Mouse (Mus musculus) neural tube, embryonic 15.5 days (tissue): ENCODE measurements around the gene Phyhd1. TPM values are rescaled to one million over a fixed set of nuclear protein-coding genes. Genes with fewer than 3 reads are reported as not detected.

ENCODE experiments used
- ATAC-seq: fragments of 200-750 bp; cut with Nextera tagmentation; 2 replicates; pipeline ENCODE4 v1.8.0; 2017; ENCODE audit warnings: mild to moderate bottlenecking, moderate TSS enrichment, moderate library complexity; ENCODE audit not compliant: low FRiP score
- H3K27ac ChIP-seq: fragments of 300-500 bp; sonication (generic); replicated peaks from 2 replicates; pipeline ENCODE4 v1.5.1; 2015; ENCODE audit warnings: mild to moderate bottlenecking, inconsistent platforms
- H3K27me3 ChIP-seq: fragments of 300-500 bp; sonication (generic); replicated peaks from 2 replicates; pipeline ENCODE4 v1.6.1; 2015; ENCODE audit warnings: inconsistent platforms
- H3K36me3 ChIP-seq: fragments of 300-500 bp; sonication (generic); 2 replicates; pipeline ENCODE4 v1.6.1; 2015; ENCODE audit warnings: inconsistent platforms
- H3K4me1 ChIP-seq: fragments of 300-500 bp; sonication (generic); 2 replicates; pipeline ENCODE4 v1.6.1; 2015; ENCODE audit warnings: inconsistent platforms
- H3K4me2 ChIP-seq: fragments of 300-500 bp; sonication (generic); 2 replicates; pipeline ENCODE4 v1.6.1; 2015; ENCODE audit warnings: inconsistent platforms, mild to moderate bottlenecking, moderate library complexity
- H3K4me3 ChIP-seq: fragments of 300-500 bp; sonication (generic); replicated peaks from 2 replicates; pipeline ENCODE4 v1.5.1; 2015; ENCODE audit warnings: mild to moderate bottlenecking, inconsistent platforms
- H3K9ac ChIP-seq: fragments of 300-500 bp; sonication (generic); replicated peaks from 2 replicates; pipeline ENCODE4 v1.6.1; 2015; ENCODE audit warnings: mild to moderate bottlenecking, inconsistent platforms
- H3K9me3 ChIP-seq: fragments of 300-500 bp; sonication (generic); replicated peaks from 2 replicates; pipeline ENCODE4 v1.6.1; 2016; ENCODE audit warnings: inconsistent platforms
- WGBS: fragments of 180-500 bp; shearing (Covaris S2); methylation state at CpG from one replicate; pipeline ENCODE4 v1.1.7; 2015; ENCODE audit warnings: mixed read lengths; 5-methylcytosine and 5-hydroxymethylcytosine counted together
- polyA plus RNA-seq: library from polyadenylated mRNA; unstranded; fragments of >200 nt; fragmentation: Nextera tagmentation; extraction: Ambion mirVana; gene quantifications from 2 replicates; pipeline ENCODE4 v1.2.1, GENCODE M21; 2015

The Phyhd1 gene
- 4.8 and 5.2 TPM in 2 replicates for polyA plus RNA-seq

GRCm38 (mm10) chr2:30265767-30266253 is at the start of gene Phyhd1:
Phyhd1 (plus strand) TSS chr2:30266203.
- Histone ChIP-seq H3K27ac (peak within 1 kb of the TSS; percentile 71), H3K9ac (no peak within 1 kb of the TSS), H3K4me1 (peaks cover 56% of the 10 kb centered on the region), H3K36me3 (peaks cover 46% of the 10 kb centered on the region), H3K4me3 (no peak within 1 kb of the TSS), H3K4me2 (no peak within 1 kb of the TSS), H3K9me3 (no peaks in the 10 kb centered on the region), H3K27me3 (no peaks in the 10 kb centered on the region)
- WGBS, result 43% methylated on average over 5 of the region's 5 CpGs
- ATAC-seq, result no peak; the same call in 1 of the 2 replicates

GRCm38 (mm10) chr2:30216293-30216692 is 49.7 kb upstream of the Phyhd1 start:
- no peaks in the 10 kb centered on the region for H3K27me3 ChIP-seq
- H3K9me3 ChIP-seq, result no peaks in the 10 kb centered on the region

GRCm38 (mm10) chr2:30235593-30235992 is 30.4 kb upstream of the Phyhd1 start:
- no peak for ATAC-seq
- H3K27me3 ChIP-seq, result no peaks in the 10 kb centered on the region
- WGBS, result 84% methylated on average over 5 of the region's 5 CpGs
- H3K36me3 ChIP-seq, result peaks cover 10% of the 10 kb centered on the region
- peaks cover 30% of the 10 kb centered on the region for H3K4me1 ChIP-seq
- H3K4me2 ChIP-seq, result no peak overlapping the region
- H3K9ac ChIP-seq, result no peak overlapping the region
- H3K27ac ChIP-seq, result no peak overlapping the region
- H3K9me3 ChIP-seq, result no peaks in the 10 kb centered on the region
- H3K4me3 ChIP-seq, result no peak overlapping the region

More at GRCm38 (mm10) chr2:30216293-30216692, 49.7 kb upstream of the Phyhd1 start:
- H3K4me2 ChIP-seq, result no peak overlapping the region
- no peaks in the 10 kb centered on the region for H3K36me3 ChIP-seq
- no peak overlapping the region for H3K4me3 ChIP-seq
- 96% methylated on average over 5 of the region's 5 CpGs for WGBS
- H3K27ac ChIP-seq, result no peak overlapping the region
- H3K4me1 ChIP-seq, result no peaks in the 10 kb centered on the region
- H3K9ac ChIP-seq, result no peak overlapping the region
- no peak for ATAC-seq

DNA sequence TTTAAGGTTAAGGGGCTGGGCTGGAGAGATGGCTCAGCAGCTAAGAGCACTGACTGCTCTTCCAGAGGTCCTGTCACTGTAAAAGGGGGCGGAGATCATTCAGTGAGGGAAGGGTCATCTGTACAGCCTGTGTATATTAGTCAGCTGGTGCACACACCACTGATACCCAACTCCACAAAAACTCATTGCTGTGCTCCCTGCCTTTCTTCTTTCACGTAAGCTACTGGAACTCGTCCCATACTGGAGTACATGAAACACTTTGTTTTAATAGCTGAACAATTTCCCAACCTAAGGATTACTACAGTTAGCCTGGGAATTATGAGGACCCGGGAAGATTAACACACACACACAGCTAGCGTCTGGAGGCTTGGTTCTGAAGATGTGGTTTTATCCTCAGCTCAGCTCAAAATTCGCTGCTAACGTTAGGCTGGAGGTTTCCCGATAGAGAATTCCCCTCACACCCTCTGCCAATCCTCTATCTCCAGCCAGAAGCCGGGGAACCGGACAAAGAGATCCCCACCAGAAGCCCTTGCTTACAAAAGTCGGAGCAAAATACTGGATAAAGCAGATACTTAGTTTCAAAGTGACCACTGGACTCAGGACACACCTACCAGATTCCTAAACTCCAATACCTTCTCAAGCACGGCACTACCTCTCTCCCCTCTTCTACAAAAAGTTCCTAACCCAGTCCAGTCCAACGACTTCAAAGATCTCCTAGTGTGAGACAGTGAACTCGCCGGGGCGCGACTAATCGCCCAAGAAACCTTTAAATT is 29.4 kb upstream of the Phyhd1 start:
- peak overlapping the region; percentile 78 for H3K4me2 ChIP-seq
- 5% methylated on average over 18 of the region's 18 CpGs for WGBS
- ATAC-seq, result peak; percentile 7; the same call in 1 of the 2 replicates
- peaks cover 19% of the 10 kb centered on the region for H3K36me3 ChIP-seq
- H3K9me3 ChIP-seq, result no peaks in the 10 kb centered on the region
- H3K4me1 ChIP-seq, result peaks cover 30% of the 10 kb centered on the region
- H3K4me3 ChIP-seq, result peak overlapping the region; percentile 84
- peak overlapping the region; percentile 84 for H3K27ac ChIP-seq
- no peaks in the 10 kb centered on the region for H3K27me3 ChIP-seq
- H3K9ac ChIP-seq, result peak overlapping the region; percentile 63

- peak within 1 kb of the TSS; percentile 94 for H3K27ac ChIP-seq
- under 1% methylated on average over 64 of the region's 67 CpGs for WGBS
- ATAC-seq, result peak; percentile 98
- H3K4me3 ChIP-seq, result peak within 1 kb of the TSS; percentile 84
- H3K27me3 ChIP-seq, result no peaks in the 10 kb centered on the region
- peaks cover 26% of the 10 kb centered on the region for H3K36me3 ChIP-seq
- no peaks in the 10 kb centered on the region for H3K9me3 ChIP-seq
- H3K4me2 ChIP-seq, result peak within 1 kb of the TSS; percentile 78
- H3K4me1 ChIP-seq, result peaks cover 36% of the 10 kb centered on the region
- peak within 1 kb of the TSS; percentile 92 for H3K9ac ChIP-seq
These were observed 28.7 kb upstream of the Phyhd1 start, which contains the start of gene Lrrc8a for GRCm38 (mm10) chr2:30237199-30237880. Lrrc8a (plus strand) TSS chr2:30237715.

- Histone ChIP-seq H3K27ac (peak overlapping the region; percentile 94), H3K4me1 (peaks cover 41% of the 10 kb centered on the region), H3K9ac (peak overlapping the region; percentile 92), H3K4me2 (peak overlapping the region; percentile 78), H3K4me3 (peak overlapping the region; percentile 84), H3K27me3 (no peaks in the 10 kb centered on the region), H3K9me3 (no peaks in the 10 kb centered on the region), H3K36me3 (peaks cover 30% of the 10 kb centered on the region)
- ATAC-seq, result peak; percentile 87
- WGBS, result under 1% methylated on average over 39 of the region's 42 CpGs
These were observed 28.1 kb upstream of the Phyhd1 start for GRCm38 (mm10) chr2:30237881-30238280.

DNA sequence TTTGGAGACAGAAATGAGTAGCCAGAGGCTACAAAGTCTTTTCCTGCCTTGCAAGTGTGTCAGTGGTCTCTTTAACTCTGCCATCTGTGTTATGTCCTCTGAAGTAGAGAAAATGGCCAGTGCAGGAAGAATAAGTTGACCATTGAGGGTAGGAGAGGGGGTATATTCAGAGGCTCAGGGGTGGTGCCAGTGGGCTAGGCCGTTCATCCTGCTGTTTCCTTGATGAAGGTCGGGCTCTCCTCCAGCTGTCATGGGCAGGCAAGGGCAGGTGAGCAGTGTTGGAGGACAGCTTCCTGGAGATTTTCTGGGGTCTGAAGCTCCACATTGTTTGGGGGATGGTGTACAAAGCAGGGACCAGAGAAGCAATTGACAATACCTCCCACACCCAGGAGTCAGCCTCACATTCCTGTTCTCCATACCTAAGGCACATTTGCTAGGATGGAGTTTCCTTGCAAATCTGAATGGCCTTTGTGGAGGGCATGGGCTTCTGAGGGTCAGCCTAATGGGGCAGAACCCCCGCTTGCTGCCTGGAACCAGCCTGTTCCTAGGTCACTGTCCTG is 27.0 kb upstream of the Phyhd1 start:
- Histone ChIP-seq H3K36me3 (peaks cover 40% of the 10 kb centered on the region), H3K4me1 (peaks cover 49% of the 10 kb centered on the region), H3K27me3 (no peaks in the 10 kb centered on the region), H3K4me3 (peak overlapping the region; percentile 84), H3K4me2 (peak overlapping the region; percentile 78), H3K27ac (no peak overlapping the region; the same call in 1 of the 2 replicates), H3K9me3 (no peaks in the 10 kb centered on the region), H3K9ac (peak overlapping the region; percentile 92)
- no peak for ATAC-seq
- 89% methylated on average over 3 of the region's 3 CpGs for WGBS

- H3K4me2 ChIP-seq, result peak overlapping the region; percentile 78
- H3K4me1 ChIP-seq, result peaks cover 49% of the 10 kb centered on the region
- no peak overlapping the region for H3K27ac ChIP-seq
- ATAC-seq, result no peak
- no peaks in the 10 kb centered on the region for H3K27me3 ChIP-seq
- H3K9me3 ChIP-seq, result no peaks in the 10 kb centered on the region
- no peak overlapping the region for H3K9ac ChIP-seq
- H3K4me3 ChIP-seq, result no peak overlapping the region
- H3K36me3 ChIP-seq, result peaks cover 48% of the 10 kb centered on the region
- 75% methylated on average over 4 of the region's 4 CpGs for WGBS
These were observed 26.2 kb upstream of the Phyhd1 start for GRCm38 (mm10) chr2:30239777-30240176.

DNA sequence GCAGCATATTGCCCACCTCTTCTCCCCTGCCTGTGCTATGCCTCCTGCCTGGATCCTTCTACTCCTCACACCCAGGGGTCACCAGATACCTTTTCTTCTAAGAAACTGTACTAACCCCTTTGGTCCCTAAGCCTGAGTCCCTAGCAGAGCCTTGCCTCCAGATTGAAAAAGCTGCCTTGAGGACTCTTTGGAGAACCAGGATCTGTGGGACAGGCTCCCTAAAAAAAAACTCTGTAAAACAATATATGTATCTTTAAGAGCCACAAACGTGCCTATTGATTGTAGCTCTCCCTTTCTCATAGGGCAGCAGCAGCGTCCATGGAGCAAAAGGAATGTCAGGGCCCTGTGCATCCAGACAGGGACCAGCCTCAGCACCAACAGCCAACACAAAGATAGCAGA is 25.7 kb upstream of the Phyhd1 start, which contains the start of gene Gm28035:
Gm28035 (plus strand) TSS at position 301 of the 400 bp plus-strand sequence.
- Histone ChIP-seq H3K36me3 (peaks cover 50% of the 10 kb centered on the region), H3K9me3 (no peaks in the 10 kb centered on the region), H3K27me3 (no peaks in the 10 kb centered on the region), H3K4me1 (peaks cover 49% of the 10 kb centered on the region), H3K4me3 (no peak within 1 kb of the TSS; the same call in 1 of the 2 replicates), H3K9ac (no peak within 1 kb of the TSS), H3K4me2 (peak within 1 kb of the TSS; percentile 78), H3K27ac (no peak within 1 kb of the TSS; the same call in 1 of the 2 replicates)
- WGBS, result 89% methylated on average over 2 of the region's 2 CpGs
- no peak for ATAC-seq

DNA sequence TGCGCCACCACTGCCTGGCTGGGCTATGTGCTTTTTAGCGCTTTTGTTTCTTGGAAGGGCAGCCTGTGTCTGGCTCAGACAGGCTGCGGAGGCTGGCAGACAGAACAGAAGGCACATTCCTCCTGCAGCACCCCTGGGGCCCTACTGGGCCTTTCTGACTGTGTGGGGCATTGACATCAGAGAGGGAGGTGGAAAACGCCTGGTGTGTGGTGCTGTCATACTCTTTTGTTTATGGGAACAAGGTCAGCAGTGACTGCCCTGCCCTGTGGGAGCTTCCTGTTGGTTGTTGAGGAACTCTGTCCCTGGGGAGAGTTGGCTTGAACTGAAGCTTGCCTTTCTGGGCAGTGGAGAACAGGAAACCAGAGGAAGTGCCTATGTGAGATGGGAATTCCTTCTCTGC is 23.5 kb upstream of the Phyhd1 start:
- Histone ChIP-seq H3K4me1 (peaks cover 46% of the 10 kb centered on the region), H3K27me3 (no peaks in the 10 kb centered on the region), H3K36me3 (peaks cover 56% of the 10 kb centered on the region), H3K9ac (no peak overlapping the region), H3K27ac (no peak overlapping the region), H3K4me3 (no peak overlapping the region), H3K4me2 (no peak overlapping the region), H3K9me3 (no peaks in the 10 kb centered on the region)
- ATAC-seq, result no peak
- 31% methylated on average over 4 of the region's 4 CpGs for WGBS

DNA sequence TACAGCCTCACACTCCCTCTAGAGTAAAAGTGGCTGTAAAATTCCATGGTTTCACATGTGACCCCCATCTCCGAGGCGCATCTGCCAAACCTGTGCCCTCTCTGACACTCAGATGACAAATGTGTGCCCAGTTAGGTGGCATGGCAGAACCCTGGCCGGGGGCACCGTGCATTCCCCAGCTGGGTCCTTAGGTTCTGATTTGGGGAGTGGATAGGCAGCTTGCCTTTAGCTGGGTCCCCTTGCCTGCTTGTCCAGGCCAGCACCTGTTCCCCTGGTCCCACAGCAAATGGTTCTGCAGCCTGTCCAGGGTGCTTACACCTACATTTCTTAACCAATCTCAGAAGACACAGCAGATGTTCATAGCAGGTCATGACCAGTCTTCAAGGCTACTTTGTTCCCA is 22.6 kb upstream of the Phyhd1 start:
- 94% methylated on average over 4 of the region's 4 CpGs for WGBS
- no peak overlapping the region for H3K9ac ChIP-seq
- no peak overlapping the region for H3K27ac ChIP-seq
- no peak for ATAC-seq
- H3K4me1 ChIP-seq, result peaks cover 44% of the 10 kb centered on the region
- H3K9me3 ChIP-seq, result no peaks in the 10 kb centered on the region
- peaks cover 61% of the 10 kb centered on the region for H3K36me3 ChIP-seq
- H3K4me3 ChIP-seq, result no peak overlapping the region
- no peak overlapping the region for H3K4me2 ChIP-seq
- no peaks in the 10 kb centered on the region for H3K27me3 ChIP-seq
